Mouse (Mus musculus) liver, adult 2 months (tissue): Measurements from ENCODE around the gene Hepacam2. TPM values are rescaled to one million over a fixed set of nuclear protein-coding genes. Genes with fewer than 3 reads are reported as not detected.

Source experiments
- DNase-seq: peaks from one replicate; pipeline ENCODE4 v3.0.0-alpha.2; 2011; ENCODE audit warnings: low read depth, low spot score; ENCODE audit errors: extremely low read depth
- H3K27ac ChIP-seq: fragments of 200-500 bp; replicated peaks from 2 replicates; pipeline ENCODE4 v1.5.1; 2012; ENCODE audit warnings: low read depth, mild to moderate bottlenecking, control low read depth, inconsistent platforms, low read length; ENCODE audit not compliant: insufficient read depth
- H3K27me3 ChIP-seq: fragments of 200-500 bp; 2 replicates; pipeline ENCODE4 v1.6.1; 2012; ENCODE audit warnings: mild to moderate bottlenecking, moderate library complexity, low read length, inconsistent platforms; ENCODE audit not compliant: control insufficient read depth, insufficient read depth
- H3K36me3 ChIP-seq: fragments of 200-500 bp; 2 replicates; pipeline ENCODE4 v1.6.1; 2012; ENCODE audit warnings: low read length, inconsistent platforms; ENCODE audit not compliant: control insufficient read depth, insufficient read depth
- H3K4me1 ChIP-seq: fragments of 200-500 bp; 2 replicates; pipeline ENCODE4 v1.6.1; 2011; ENCODE audit warnings: low read length; ENCODE audit not compliant: control insufficient read depth, insufficient read depth
- H3K4me3 ChIP-seq: fragments of 200-500 bp; 2 replicates; pipeline ENCODE4 v1.5.1; 2011; ENCODE audit warnings: low read depth, mild to moderate bottlenecking, control low read depth, low read length, moderate library complexity; ENCODE audit not compliant: insufficient read depth
- H3K79me2 ChIP-seq: fragments of 200-500 bp; 2 replicates; pipeline ENCODE4 v1.6.1; 2012; ENCODE audit warnings: inconsistent platforms, mild to moderate bottlenecking, low read length, moderate library complexity; ENCODE audit not compliant: control insufficient read depth, insufficient read depth
- H3K9ac ChIP-seq: fragments of 200-500 bp; 2 replicates; pipeline ENCODE4 v1.6.1; 2012; ENCODE audit warnings: low read depth, mild to moderate bottlenecking, control low read depth, inconsistent platforms, low read length
- CTCF ChIP-seq: fragments of 200-500 bp; IDR thresholded peaks from 2 replicates; pipeline ENCODE4 v1.5.1; 2011; ENCODE audit warnings: low read depth, low read length, control low read depth
- POLR2A ChIP-seq: fragments of 200-500 bp; IDR thresholded peaks from 2 replicates; pipeline ENCODE4 v1.6.1; 2011; ENCODE audit warnings: low read length, control low read depth; ENCODE audit not compliant: insufficient read depth; ENCODE audit errors: extremely low read depth
- WGBS: fragments of 180-500 bp; shearing (Covaris S2); methylation state at CpG from one replicate; pipeline ENCODE4 v1.1.7; 2018; 5-methylcytosine and 5-hydroxymethylcytosine counted together
- polyA plus RNA-seq: library from polyadenylated mRNA; depleted of rRNA; stranded (reverse); fragments of >200 nt; gene quantifications from 2 replicates; pipeline ENCODE4 v1.2.3, GENCODE M21; 2012; rRNA removed
- total RNA-seq: library from RNA; depleted of rRNA; stranded (reverse); fragments of >200 nt; gene quantifications from 2 replicates; pipeline ENCODE4 v1.2.3, GENCODE M21; 2014; rRNA removed

Hepacam2 gene
- total RNA-seq = 0.55 and 0.60 TPM in 2 replicates
- 0.07 and 0.17 TPM in 2 replicates for polyA plus RNA-seq

DNA sequence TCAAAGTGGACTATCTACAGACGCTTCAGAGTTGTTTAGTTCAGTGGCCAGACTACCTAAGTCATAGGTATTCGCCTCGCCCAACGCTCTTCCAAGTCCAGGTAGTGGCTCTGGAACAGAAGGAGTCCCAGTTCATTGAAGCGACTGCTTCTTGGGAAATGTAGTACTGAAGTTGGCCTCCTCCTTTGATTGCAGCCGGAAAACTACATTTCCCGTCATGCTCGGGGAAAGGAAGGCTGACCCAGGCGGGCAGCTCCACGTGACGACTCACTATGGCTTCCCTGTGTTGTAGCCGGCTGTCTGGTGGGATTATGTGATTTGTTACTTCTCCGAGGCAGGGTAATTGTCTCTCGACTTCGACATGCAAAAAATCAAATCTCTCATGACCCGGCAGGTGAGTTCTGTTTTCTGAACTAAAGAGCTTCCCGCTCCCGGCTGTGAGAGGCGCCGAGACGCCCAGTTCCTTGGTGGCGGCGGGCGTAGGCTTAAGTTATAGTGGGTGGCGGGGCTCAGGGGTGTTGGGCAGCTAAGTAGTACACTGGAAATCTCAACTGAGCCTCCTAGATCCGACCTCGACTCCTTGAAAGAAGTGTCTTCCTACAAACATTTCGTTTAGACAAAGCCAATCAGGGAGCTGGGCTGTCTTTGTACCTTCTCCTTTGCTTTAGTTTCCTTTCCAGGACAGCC is at the start of gene Hepacam2, which contains the start of gene Vps50:
Hepacam2 (minus strand) TSS at position 137 of the 687 bp plus-strand sequence.
Vps50 (plus strand) TSS at position 221 of the 687 bp plus-strand sequence.
- Histone ChIP-seq H3K4me1 (peaks cover 4% of the 10 kb centered on the region), H3K27me3 (no peaks in the 10 kb centered on the region), H3K27ac (no peak within 1 kb of the TSS), H3K79me2 (peaks cover 9% of the 10 kb centered on the region; the same call in 1 of the 2 replicates), H3K9ac (peak within 1 kb of the TSS; percentile 53), H3K36me3 (no peaks in the 10 kb centered on the region), H3K4me3 (peak within 1 kb of the TSS; percentile 61)
- DNase-seq = peak; percentile 91
- WGBS = under 1% methylated on average over 28 of the region's 28 CpGs
- TF ChIP-seq CTCF (no peak), POLR2A (no peak)

DNA sequence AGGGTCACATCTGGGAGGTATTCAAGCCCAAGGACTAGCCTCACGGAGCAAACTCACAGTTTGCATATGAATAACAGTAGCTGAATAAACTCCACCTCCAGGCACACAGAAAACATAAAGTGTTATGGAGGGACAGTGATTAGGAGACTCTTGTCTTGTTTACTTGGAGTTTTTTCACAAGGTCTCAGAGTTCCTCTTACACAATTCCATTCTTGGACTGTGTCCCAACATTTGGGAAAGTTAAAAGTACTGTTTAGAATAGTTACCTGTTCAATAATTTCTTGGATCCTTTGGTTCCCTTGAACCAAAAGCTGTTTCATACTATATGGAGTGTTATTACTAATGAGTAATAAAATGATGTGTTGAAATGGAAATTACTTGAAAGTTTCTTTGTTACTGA is 46.9 kb upstream of the Hepacam2 start:
- Histone ChIP-seq H3K27ac (peak overlapping the region; percentile 96), H3K4me1 (peaks cover 19% of the 10 kb centered on the region), H3K4me3 (no peak overlapping the region), H3K9ac (no peak overlapping the region), H3K36me3 (peaks cover 2% of the 10 kb centered on the region; the same call in 1 of the 2 replicates), H3K27me3 (no peaks in the 10 kb centered on the region), H3K79me2 (no peaks in the 10 kb centered on the region)
- no peak for TF ChIP-seq CTCF
- no peak for TF ChIP-seq POLR2A
- WGBS = 21% methylated on average over 1 of the region's 1 CpGs
- DNase-seq = peak; percentile 98

- Histone ChIP-seq H3K4me3 (no peak overlapping the region), H3K27me3 (no peaks in the 10 kb centered on the region), H3K27ac (no peak overlapping the region), H3K36me3 (peaks cover 2% of the 10 kb centered on the region; the same call in 1 of the 2 replicates), H3K79me2 (no peaks in the 10 kb centered on the region), H3K4me1 (peaks cover 19% of the 10 kb centered on the region), H3K9ac (no peak overlapping the region)
- peak; percentile 47 for DNase-seq
- TF ChIP-seq CTCF (no peak), POLR2A (no peak)
- 44% methylated on average over 4 of the region's 4 CpGs for WGBS
Observed at GRCm38 (mm10) chr6:3543862-3544261, 45.8 kb upstream of the Hepacam2 start.

GRCm38 (mm10) chr6:3539470-3539869 is 41.4 kb upstream of the Hepacam2 start:
- Histone ChIP-seq H3K79me2 (no peaks in the 10 kb centered on the region), H3K36me3 (peaks cover 18% of the 10 kb centered on the region), H3K4me1 (peaks cover 4% of the 10 kb centered on the region; the same call in 1 of the 2 replicates), H3K9ac (no peak overlapping the region), H3K27ac (no peak overlapping the region), H3K4me3 (no peak overlapping the region), H3K27me3 (no peaks in the 10 kb centered on the region)
- TF ChIP-seq POLR2A (no peak), CTCF (no peak)
- WGBS = 63% methylated on average over 2 of the region's 2 CpGs
- DNase-seq = no peak

DNA sequence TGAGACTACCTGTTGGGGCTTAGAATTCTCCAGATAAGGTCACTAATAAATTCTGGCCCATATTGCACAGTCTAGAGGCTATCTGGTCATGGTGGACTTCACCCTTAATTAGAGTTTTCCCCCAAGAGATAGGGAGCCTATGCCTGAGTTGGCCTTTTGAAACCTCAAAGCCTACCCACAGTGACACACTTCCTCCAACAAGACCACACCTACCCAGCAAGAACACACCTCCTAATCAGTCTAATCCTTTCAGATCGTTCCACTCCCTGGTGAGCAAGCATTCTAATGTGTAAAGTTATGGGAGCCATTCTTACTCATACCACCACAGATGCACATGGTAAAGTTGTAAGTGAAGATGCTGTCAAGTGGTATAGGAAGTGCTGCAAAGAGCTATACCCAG is 38.0 kb upstream of the Hepacam2 start:
- TF ChIP-seq CTCF (no peak), POLR2A (no peak)
- no peak for DNase-seq
- Histone ChIP-seq H3K4me1 (no peaks in the 10 kb centered on the region), H3K27me3 (no peaks in the 10 kb centered on the region), H3K27ac (no peak overlapping the region), H3K4me3 (no peak overlapping the region), H3K9ac (no peak overlapping the region), H3K36me3 (peaks cover 23% of the 10 kb centered on the region), H3K79me2 (no peaks in the 10 kb centered on the region)
- 71% methylated on average over 1 of the region's 1 CpGs for WGBS

GRCm38 (mm10) chr6:3531445-3531844 is 33.3 kb upstream of the Hepacam2 start:
- Histone ChIP-seq H3K27me3 (no peaks in the 10 kb centered on the region), H3K9ac (no peak overlapping the region), H3K36me3 (peaks cover 15% of the 10 kb centered on the region), H3K79me2 (no peaks in the 10 kb centered on the region), H3K4me3 (no peak overlapping the region), H3K27ac (no peak overlapping the region), H3K4me1 (no peaks in the 10 kb centered on the region)
- 92% methylated on average over 5 of the region's 5 CpGs for WGBS
- no peak for DNase-seq
- TF ChIP-seq CTCF = no peak
- no peak for TF ChIP-seq POLR2A
